Mouse (Mus musculus) heart, postnatal 25 days (tissue): ENCODE data around the gene E130308A19Rik. TPM values are rescaled to one million over a fixed set of nuclear protein-coding genes. Genes with fewer than 3 reads are reported as not detected.

Experiments
- DNase-seq: peaks from one replicate; pipeline ENCODE4 v3.0.0; 2022; ENCODE audit warnings: low spot score
- intact Hi-C: fragments of 180-260 bp; cut with DNase I; formaldehyde crosslinking; loops from one replicate; pipeline ENCODE4 v1.15.1; 2025
- total RNA-seq, 2 experiments: library from RNA; stranded (reverse); gene quantifications; 2 replicates each; pipeline ENCODE4 v1.2.3; 2021

E130308A19Rik gene
- total RNA-seq: 1 to 10 TPM; 7.1 to 7.5 TPM

DNA sequence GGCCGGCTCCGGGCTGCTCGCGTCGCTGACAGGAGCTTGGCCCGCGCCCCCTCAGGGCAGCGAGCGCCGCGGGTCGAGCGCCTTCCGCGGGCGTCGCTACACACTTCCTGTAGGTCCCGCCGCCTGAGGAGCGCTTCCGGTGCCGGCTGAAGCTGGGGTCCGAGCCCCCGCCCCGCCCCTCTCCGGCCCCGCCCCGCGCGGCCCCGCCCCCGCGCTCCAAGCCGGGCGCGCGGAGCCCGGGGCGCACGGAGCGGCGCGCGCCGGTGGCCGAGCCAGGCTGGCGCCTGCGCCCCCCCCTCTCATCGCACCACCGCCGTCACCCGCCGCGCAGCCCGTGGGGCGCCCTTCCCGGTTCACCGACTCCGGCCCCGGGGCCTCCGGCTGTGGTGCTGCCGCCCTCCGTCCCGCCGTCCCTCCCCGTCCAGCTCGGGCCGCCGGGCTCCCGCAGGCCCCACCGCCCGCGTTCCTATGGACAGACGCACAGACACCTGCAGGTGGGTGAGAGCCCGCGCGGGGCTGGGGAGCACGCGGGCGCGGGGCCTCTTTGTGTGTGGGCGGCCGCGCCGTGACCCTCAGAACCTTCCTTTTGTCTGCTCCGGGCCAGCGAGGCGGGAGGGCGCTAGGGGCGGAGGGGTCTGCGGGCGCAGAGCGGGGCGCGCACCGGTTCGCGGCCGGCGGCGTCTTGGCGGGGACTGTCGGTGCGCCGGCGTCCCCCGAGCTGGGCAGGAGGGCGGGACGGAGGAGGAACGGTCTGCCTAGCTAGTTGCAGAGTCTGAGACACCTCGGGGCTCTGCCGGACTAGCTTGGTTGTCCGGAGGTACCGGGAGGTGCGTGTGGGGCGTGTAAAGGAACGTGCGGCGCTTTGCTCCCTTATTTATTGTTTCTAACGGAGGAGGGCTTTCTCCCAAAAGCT is at the start of gene E130308A19Rik:
TSS of gene E130308A19Rik (plus strand) at position 214 of the 913 bp plus-strand sequence.
- intact Hi-C loops: loop anchor here (5.0 kb wide), 1 partner anchor 141 kb away; no protein-coding TSS in a partner anchor
- DNase-seq: peak; percentile 53

GRCm38 (mm10) chr4:59580495-59581281 is 45.3 kb upstream of the E130308A19Rik start:
- DNase-seq: no peak
- intact Hi-C loops: no loop called here

GRCm38 (mm10) chr4:59581314-59582185 is 44.5 kb upstream of the E130308A19Rik start, which contains the start of gene Hsdl2:
Hsdl2 (plus strand) TSS chr4:59581563.
- intact Hi-C loops: no loop called here
- DNase-seq: peak; percentile 94

DNA sequence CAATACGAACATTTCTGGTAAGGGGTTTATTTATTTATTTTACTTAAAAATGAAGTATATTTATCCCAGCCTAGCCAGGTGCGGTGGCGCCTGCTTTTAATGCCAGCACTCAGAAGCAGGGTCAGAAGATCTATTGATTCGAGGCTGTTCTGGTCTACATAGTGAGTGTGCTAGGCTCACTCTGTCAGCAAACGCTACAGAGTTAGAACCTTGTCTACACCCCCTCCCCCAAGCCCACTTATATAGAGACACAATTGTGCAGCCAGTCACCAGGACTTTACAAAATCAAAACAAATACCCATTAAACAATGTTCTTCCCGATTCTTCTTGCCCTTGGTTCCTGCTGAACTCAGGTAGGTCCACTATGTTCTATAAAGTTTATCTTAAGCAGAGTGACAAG is 43.8 kb upstream of the E130308A19Rik start:
- DNase-seq: no peak
- intact Hi-C loops: no loop called here

GRCm38 (mm10) chr4:59585097-59585496 is 40.9 kb upstream of the E130308A19Rik start:
- intact Hi-C loops: no loop called here

DNA sequence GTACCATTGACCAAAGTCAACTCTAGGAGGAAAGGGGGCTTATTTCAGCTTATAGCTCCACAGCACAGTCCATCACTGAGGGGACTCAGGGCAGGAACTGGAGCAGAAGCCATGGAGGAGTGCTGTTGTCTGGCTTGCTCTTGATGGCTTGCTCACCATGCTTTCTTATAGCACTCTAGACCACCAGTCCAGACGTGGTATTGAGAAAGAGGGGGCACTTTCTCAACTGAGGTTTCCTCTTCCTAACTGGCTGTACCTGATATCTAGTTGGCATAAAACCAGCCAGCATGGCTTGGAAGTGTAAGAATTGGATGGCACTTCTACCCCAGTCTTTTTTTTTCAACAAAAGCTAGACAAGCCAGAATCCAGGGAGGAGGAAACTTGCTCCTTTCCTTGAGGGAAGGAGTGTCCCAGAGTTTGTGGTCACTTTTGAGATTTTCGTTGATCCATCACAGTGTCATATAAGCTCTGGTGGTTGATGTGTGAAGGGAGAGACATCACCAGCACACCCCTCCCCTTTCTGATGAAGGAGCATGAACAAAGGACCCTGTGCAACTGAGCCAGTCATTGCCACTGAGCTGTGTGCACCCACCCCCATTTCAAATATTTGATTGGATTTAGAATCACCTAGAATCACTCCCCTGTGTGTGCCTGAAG is 38.7 kb upstream of the E130308A19Rik start:
- intact Hi-C loops: no loop called here
- no peak for DNase-seq

More at GRCm38 (mm10) chr4:59585097-59585496, 40.9 kb upstream of the E130308A19Rik start:
- no peak for DNase-seq

- intact Hi-C loops: no loop called here
- DNase-seq: no peak
These were observed 38.2 kb upstream of the E130308A19Rik start for GRCm38 (mm10) chr4:59587872-59588226.

- no peak for DNase-seq
- intact Hi-C loops: no loop called here
These were observed 31.4 kb upstream of the E130308A19Rik start for GRCm38 (mm10) chr4:59594614-59595013.

DNA sequence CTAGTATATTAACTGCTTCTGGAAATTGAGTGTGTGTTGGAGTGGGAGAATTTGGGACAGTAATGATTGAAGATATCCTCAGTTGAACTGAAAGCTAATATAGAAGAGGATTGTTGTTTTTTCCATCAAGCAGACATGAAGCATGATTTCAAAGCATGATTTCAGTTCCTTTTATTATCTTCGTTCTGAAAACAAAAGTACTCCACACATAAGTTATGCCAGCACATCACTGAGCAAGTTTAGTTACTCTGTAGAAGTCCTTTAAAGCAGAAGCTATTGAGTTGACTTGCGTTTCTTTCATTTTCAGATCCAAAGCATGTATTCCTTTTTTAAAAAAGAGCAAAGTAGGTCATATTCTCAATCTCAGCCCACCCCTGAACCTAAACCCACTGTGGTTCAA is 29.5 kb upstream of the E130308A19Rik start:
- no peak for DNase-seq
- intact Hi-C loops: no loop called here

GRCm38 (mm10) chr4:59602704-59603103 is 23.3 kb upstream of the E130308A19Rik start:
- DNase-seq: no peak
- intact Hi-C loops: no loop called here

- no peak for DNase-seq
- intact Hi-C loops: no loop called here
These were observed 21.1 kb upstream of the E130308A19Rik start for GRCm38 (mm10) chr4:59604892-59605291.

- intact Hi-C loops: no loop called here
- no peak for DNase-seq
These were observed 20.5 kb upstream of the E130308A19Rik start for GRCm38 (mm10) chr4:59605501-59605900.

GRCm38 (mm10) chr4:59610411-59610810 is 15.6 kb upstream of the E130308A19Rik start:
- no peak for DNase-seq
- intact Hi-C loops: loop anchor here (5.0 kb wide), 2 partner anchors 242 to 262 kb away; no protein-coding TSS in a partner anchor

DNA sequence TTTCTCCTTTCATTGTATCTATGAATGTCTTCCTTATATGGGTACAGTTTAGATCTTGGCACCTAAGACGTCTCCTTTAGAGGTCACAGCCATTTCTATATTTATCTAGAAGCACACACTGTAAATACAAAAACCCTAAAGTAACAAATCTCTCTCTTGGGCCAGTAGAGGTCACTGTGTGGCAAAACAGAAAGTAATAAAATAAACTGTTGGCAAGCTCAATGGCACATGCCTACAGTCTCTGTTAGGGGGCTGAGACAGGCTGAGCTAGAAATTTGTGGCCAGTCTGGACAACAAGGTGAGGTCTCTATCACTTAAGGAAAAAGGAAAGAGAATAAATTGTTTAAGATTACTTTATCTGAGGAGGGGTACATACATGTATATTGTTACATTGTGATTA is 11.0 kb upstream of the E130308A19Rik start:
- intact Hi-C loops: loop anchor here (1.0 to 5.0 kb wide), 3 partner anchors 163 to 257 kb away; no protein-coding TSS in a partner anchor
- no peak for DNase-seq

GRCm38 (mm10) chr4:59619611-59620245 is 6.3 kb upstream of the E130308A19Rik start:
- DNase-seq: no peak
- intact Hi-C loops: no loop called here

DNA sequence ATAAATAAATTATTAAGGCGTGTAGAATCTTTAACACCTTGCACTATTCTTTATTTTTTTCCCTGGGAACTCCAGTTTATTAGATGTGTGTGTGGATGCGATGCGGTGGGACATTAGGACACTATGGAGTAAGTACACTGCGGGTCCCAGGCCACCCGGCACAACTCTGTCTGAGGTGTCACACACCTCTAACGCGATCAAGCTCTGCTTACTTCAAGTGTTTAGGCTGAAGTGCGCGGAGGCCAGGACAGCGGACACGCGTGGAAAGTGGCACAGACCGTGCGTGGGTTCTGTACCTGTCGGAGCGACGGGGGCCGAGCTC is 374 bp upstream of the E130308A19Rik start:
- intact Hi-C loops: loop anchor here (5.0 kb wide), 1 partner anchor 142 kb away; no protein-coding TSS in a partner anchor

GRCm38 (mm10) chr4:59628255-59628654 is 2.2 kb downstream of the E130308A19Rik start:
- intact Hi-C loops: loop anchor here (5.0 kb wide), 1 partner anchor 139 kb away; no protein-coding TSS in a partner anchor
- DNase-seq: no peak

More for the DNA sequence above, 374 bp upstream of the E130308A19Rik start:
- DNase-seq: no peak

- intact Hi-C loops: loop anchor here (5.0 kb wide), 1 partner anchor 138 kb away; no protein-coding TSS in a partner anchor
- DNase-seq: no peak
These were observed 3.3 kb downstream of the E130308A19Rik start for GRCm38 (mm10) chr4:59629076-59629874.
